Mouse (Mus musculus) cortical plate, adult 2 months (tissue): Measurements from ENCODE around the gene Tmem210.

Source experiments
- CTCF ChIP-seq: fragments of 200-500 bp; IDR thresholded peaks from 2 replicates; pipeline ENCODE4 v1.5.1; 2011; ENCODE audit warnings: mild to moderate bottlenecking, control low read depth, low read length; ENCODE audit not compliant: insufficient read depth; ENCODE audit errors: extremely low read depth
- POLR2A ChIP-seq: fragments of 200-500 bp; IDR thresholded peaks from 2 replicates; pipeline ENCODE4 v1.6.1; 2011; ENCODE audit warnings: mild to moderate bottlenecking, low read length, control low read depth; ENCODE audit not compliant: insufficient read depth; ENCODE audit errors: extremely low read depth

- TF ChIP-seq CTCF, result peak; percentile 74
- TF ChIP-seq POLR2A, result no peak
Measured at GRCm38 (mm10) chr2:25278928-25279882, 8.7 kb upstream of the Tmem210 start.
